Mouse (Mus musculus): ENCODE measurements around the gene Gm4141.
"Not testable (repeated sequence)": the region's sequence is repeated elsewhere in the genome, so short reads cannot be mapped to it uniquely, and the experiment has no call there.

Gm4141 gene

DNA sequence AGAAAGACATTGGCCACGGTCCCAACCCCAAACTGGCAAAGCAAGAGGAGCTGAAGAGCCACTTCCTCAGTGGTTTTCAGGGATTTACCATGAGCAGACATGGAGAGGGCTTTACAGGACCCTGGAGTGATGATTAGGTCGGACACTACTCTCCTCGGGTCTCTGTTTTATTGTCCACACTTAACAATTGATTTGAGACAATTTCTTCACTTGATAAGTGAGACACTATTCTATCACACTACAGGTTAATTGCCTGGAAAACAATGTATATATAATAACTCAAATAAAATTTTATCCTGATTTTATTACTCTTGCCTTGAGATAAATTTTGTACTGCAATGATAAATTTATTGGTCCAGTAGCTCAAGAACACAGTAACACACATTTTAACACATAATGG, at the start of gene Gm4141:
Gm4141 (minus strand) TSS at position 101 of the 400 bp plus-strand sequence.
- not testable (repeated sequence) for DNase-seq

DNA sequence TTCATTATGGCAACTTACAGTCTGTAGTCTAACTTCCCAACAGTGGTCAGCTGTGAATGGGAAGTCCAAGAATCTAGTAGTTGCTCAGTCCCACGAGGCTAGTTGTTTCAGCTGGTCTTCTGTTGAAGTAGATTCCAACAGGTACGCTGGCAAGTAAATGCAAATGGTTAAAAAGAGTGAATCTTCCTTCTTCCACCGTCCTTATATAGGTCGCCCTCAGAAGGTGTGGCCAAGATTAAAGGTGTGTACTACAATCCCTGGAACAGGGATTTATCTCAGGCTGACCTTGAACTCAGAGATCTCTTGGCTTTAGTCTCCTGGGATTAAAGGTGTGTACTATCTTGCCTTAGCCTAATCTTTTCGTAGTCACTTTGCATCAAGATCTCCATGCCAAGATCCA, 22.9 kb upstream of the Gm4141 start, which contains the start of gene Gm4513:
Gm4513 (minus strand) TSS at position 101 of the 400 bp plus-strand sequence.
- not testable (repeated sequence) for DNase-seq

DNA sequence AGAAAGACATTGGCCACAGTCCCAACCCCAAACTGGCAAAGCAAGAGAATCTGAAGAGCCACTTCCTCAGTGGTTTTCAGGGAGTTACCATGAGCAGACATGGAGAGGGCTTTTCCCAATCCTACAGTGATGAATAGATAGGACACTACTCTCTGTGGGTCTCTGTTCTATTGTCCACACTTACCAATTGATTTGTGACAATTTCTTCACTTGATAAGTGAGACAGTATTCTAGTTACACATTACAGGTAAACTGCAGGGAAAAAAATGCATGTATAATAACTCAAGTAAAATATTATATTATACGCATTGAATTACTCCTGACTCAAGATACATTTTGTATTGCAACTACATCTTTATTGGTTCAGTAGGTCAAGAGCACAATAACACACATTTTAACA, 30.4 kb downstream of the Gm4141 start, which contains the start of gene Gm5726:
Gm5726 (minus strand) TSS at position 101 of the 400 bp plus-strand sequence.
- DNase-seq = not testable (repeated sequence)

DNA sequence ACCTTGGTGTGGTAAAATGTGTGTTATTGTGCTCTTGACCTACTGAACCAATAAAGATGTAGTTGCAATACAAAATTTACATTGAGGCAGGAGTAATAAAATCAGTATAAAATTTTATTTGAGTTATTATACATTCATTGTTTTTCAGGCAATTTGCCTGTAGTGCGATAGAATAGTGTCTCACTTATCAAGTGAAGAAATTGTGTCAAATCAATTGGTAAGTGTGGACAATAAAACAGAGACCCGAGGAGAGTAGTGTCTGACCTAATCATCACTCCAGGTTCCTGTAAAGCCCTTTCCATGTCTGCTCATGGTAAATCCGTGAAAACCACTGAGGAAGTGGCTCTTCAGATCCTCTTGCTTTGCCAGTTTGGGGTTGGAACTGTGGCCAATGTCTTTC, 42.5 kb downstream of the Gm4141 start, which contains the start of gene Vmn1r104:
Vmn1r104 (plus strand) TSS at position 301 of the 400 bp plus-strand sequence.
- not testable (repeated sequence) for DNase-seq
